Mouse (Mus musculus) layer of hippocampus, adult 2 months (tissue): ENCODE results near the gene Nsg2. TPM values are rescaled to one million over a fixed set of nuclear protein-coding genes. Genes with fewer than 3 reads are reported as not detected.

Source experiments
- DNase-seq, 2 experiments: peaks; one replicate each; pipeline ENCODE4 v3.0.0; 2022; ENCODE audit warnings: low spot score in 2 of 2
- H3K27ac ChIP-seq: fragments of 200-600 bp; 2 replicates; pipeline ENCODE4 v1.8.1; 2022
- H3K4me3 ChIP-seq: fragments of 200-600 bp; 2 replicates; pipeline ENCODE4 v1.8.1; 2022; ENCODE audit warnings: mild to moderate bottlenecking
- CTCF ChIP-seq: fragments of 200-600 bp; conservative IDR thresholded peaks from 2 replicates; pipeline ENCODE4 v1.8.1; 2022; ENCODE audit warnings: antibody characterized with exemption, mild to moderate bottlenecking, moderate library complexity
- total RNA-seq, 2 experiments: library from RNA; stranded (reverse); gene quantifications; 2 replicates each; pipeline ENCODE4 v1.2.3; 2021

Gene Nsg2
- total RNA-seq, 2 experiments from 2014 or later: 662 to 700 TPM

DNA sequence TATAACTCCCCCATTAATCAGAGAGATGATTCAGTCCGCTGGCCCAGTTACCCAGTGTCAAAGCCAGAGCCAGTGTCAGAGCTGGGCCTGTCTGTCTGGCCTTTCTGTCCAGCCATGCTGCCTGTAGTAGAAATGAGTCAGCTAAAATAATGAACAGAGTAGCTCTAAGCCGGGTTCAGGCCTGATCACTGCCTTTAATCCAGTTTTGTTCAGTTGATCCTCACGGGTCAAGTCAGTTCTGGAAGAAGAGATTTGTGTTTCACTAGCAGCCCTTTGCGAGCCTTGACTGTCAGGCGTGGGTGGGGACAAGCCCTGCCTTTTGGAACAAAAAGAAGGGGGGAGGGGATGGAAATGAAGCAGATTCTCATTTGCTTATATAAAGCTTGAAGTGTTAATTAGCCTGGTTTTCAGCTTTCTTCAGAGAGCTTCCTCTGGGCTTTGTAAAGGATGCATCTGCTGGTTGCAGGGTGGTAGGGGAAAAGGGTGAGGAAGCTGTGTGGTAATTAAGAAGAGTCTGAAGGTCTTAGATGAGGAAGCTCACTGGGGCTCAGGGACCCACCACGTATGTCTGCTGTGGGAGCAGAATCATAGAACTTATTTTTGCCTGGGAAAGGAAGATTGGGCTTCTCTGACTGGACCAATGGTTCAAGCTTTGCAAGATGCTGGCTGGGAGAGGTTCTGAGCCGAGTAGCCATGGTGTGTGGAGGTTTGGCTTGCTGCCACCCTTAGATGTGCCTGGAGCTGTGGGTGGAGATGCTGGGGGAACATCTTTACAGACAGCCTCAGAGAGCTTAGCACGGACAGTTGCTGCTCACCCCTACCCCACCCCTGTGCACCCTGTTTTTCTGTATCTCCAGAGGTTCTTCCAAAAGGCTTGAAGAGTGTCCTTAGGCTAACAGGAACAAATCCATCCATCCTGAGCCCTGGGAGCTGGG, 20.0 kb downstream of the Nsg2 start:
- peak; percentile 37 to 57 for DNase-seq
- Histone ChIP-seq H3K4me3 (no peak overlapping the region; the same call in 1 of the 2 replicates), H3K27ac (peak overlapping the region; percentile 86)
- TF ChIP-seq CTCF: no peak

DNA sequence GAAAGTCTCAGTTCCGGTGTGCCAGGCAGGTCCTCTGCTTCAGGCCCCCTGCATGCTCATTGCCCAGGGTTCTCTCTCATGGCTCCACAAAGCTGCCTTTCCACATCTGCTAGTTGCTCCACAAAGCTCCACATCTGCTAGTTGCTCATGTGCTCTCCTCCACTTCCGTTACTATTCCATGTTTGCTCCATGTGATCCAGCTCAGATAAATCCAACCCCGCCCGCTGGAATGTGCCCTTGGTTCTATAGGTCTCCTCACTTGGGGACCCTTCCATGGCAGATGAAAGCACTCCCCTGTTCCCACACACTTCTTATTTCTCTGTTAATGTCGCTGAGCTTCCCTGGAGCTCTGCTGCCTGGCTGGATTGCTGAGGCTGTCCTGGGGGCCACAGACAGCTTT, 26.4 kb downstream of the Nsg2 start:
- Histone ChIP-seq H3K4me3 (no peak overlapping the region), H3K27ac (peak overlapping the region; percentile 90)
- DNase-seq: no peak
- TF ChIP-seq CTCF: no peak

DNA sequence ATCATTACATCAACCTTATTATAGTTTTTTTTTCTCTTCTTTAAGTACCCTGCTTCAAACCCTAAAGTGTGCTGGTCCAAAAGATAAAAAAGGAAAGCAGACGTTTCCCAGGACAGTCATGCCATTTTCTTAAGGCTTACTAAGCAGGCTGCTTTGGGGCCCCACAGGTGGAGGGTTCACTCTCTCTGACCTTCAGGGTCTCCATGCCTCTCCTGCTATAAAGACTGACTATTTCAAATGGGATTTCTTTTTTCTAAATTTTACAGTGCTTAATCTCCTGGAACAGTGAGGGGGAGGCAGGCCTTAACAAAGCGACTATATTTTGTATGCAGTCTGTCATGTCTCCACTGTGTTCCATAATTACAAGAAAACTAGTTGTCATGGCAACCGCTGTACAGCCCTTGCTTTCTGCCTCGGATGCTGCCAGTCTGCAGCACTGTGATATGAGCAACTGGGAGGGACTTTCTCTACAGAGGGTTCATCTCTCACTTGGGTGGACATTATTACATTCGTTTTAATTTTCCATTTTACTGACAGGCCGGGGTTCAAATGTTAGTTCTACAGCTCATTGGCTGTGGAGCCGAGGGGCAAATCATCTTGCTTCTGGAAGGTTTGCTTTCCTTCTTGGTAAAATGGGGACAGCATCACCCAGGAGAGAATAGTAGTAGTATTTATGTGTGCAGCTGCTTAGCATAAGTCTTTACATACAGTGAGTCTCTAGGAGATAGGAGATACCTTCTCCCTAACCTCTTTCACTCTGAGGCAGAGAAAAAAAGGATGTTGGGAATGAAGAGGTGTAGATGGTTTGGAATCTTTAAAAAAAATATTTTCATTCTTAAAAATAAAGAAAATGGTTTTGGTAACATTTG, 27.4 kb downstream of the Nsg2 start:
- DNase-seq: peak; percentile 53 to 86
- peak overlapping the region; percentile 20; the same call in 1 of the 2 replicates for H3K4me3 ChIP-seq
- H3K27ac ChIP-seq: peak overlapping the region; percentile 90
- no peak for TF ChIP-seq CTCF

DNA sequence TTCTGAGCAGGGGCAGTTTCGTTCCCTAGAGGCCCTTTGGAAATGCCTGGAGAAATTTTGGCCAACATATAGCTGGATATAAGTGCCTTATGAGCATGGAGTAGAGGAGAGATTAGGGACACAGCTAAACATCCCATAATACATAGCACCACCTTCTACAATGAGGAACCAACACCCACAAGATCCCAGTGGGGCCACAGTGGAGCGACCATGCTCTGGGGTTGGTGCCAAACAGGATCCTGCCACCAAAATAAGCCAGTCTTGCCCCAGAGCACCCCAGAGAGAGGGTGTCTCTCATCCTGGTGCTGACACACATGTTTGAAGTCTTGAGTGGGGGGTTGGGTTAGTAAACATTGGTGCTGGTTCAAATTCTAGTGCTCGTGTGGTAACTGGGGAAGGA, 28.3 kb downstream of the Nsg2 start:
- peak overlapping the region; percentile 90 for H3K27ac ChIP-seq
- DNase-seq: no peak
- no peak for TF ChIP-seq CTCF
- no peak overlapping the region for H3K4me3 ChIP-seq

DNA sequence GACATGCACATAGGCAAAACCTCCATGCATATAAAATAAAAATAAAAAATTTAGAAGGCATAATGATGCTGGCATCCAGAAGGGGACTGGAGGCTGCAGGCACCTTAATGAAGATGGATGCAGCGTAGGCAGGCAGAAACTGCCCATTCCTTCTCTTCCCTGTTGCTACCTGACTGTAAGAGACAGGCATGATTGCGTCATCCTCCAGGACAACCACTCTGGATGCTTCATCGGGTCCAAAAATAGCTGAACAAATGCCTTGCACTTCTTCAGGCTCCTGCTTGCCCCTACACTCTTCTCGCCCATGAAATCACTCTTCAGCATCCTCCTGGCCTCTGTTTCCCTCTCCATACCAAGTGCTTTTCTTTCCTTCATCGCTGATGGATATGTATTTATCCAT, 29.1 kb downstream of the Nsg2 start:
- no peak for TF ChIP-seq CTCF
- H3K4me3 ChIP-seq: no peak overlapping the region
- peak overlapping the region; percentile 61 for H3K27ac ChIP-seq
- DNase-seq: no peak

DNA sequence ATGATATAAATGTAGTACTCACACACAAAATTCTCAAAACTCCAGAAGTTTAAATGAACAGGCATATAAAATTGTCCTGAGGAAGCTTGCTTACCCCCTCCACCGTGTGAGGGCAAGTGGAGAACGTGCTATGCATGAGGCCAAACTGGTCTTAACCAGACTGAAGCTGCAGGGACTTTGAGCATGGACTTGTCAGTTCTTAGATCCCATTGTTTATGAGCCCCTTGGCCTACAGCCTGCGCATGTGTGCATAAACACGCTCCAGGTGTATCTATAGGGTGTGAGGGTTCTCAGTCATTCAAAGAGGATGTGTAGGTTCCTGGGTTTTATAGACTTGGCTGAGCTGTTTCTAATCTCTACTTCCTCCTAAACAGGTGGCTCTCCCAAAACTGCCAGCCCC, 31.1 kb downstream of the Nsg2 start:
- H3K27ac ChIP-seq: peak overlapping the region; percentile 18; the same call in 1 of the 2 replicates
- no peak for DNase-seq
- H3K4me3 ChIP-seq: no peak overlapping the region
- TF ChIP-seq CTCF: no peak

DNA sequence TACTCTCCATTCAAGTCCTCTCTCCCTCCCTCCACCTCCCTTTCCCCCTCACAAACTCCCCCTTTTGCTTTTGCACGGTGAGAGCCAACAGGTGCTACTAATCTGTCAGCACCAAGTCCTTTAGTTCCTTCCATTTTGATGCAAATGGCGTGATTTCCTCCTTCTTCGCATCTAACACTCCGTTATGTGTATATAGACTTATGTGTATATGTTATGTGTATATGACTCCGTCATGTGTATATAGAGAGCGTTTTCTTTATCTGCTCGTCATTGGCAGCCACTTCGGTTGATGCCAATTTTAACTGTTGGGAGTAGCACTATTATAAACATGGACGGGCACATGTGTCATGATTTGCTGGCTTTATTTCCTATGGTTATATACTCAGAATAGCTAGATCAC, 31.8 kb downstream of the Nsg2 start:
- H3K27ac ChIP-seq: no peak overlapping the region
- no peak for TF ChIP-seq CTCF
- no peak for DNase-seq
- H3K4me3 ChIP-seq: no peak overlapping the region

DNA sequence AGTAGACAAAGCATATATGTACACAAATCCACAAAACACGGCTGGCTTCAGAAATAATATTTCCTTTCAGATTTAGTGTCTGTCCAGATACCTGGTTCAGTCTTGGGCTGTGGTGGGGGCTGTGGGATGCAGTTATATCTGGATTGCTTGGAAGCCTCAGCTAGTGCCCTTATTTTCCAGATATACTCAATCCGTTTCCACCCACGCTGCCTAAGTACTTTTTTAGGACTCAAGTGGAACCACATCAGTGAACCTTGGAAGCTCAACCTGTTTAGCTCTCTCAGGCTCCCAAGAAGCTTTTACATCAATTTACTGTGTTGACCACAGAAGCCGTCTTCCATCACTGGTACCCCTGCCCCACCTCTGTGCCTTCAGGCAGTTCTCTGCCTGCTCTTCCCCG, 35.6 kb downstream of the Nsg2 start:
- Histone ChIP-seq H3K4me3 (no peak overlapping the region), H3K27ac (peak overlapping the region; percentile 44; the same call in 1 of the 2 replicates)
- no peak for DNase-seq
- no peak for TF ChIP-seq CTCF

DNA sequence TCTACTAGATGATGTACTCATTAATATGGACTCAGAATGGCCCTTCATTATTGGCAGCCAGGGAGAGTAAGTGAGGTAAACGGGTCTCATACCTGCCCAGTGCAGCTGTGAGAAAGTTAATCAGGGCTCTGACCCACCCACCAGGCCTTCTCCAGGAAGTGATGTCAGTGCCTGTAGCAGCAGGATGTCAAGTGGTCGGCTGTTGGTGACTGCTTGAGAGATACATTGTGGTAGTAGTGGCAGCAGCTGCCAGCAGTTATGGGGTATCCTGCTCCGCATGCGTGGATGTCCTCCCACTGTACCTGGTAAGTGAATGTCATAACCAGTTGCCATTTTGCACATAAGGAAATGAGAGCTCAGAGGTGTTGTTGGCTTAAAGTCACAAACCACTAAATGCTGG, 39.4 kb downstream of the Nsg2 start:
- no peak for TF ChIP-seq CTCF
- DNase-seq: no peak
- Histone ChIP-seq H3K27ac (peak overlapping the region; percentile 62; the same call in 1 of the 2 replicates), H3K4me3 (no peak overlapping the region)

DNA sequence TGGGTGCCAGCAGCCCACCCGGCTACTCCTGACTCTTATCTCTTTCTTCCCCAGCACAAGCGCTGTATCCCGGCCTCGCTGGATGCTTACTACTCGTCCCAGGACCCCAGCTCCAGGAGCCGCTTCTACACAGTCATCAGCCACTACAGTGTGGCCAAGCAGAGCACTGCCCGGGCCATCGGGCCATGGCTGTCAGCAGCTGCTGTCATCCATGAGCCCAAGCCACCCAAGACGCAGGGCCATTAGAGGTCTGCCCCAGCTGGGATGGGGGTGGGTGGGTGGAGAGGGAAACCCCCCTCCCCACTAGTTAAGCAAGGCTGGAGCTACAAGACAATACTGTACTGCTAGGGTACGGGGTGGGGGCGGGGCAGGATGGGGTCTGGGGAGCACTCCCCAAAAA, 57.1 kb downstream of the Nsg2 start:
- no peak for DNase-seq
- peak overlapping the region; percentile 62; the same call in 1 of the 2 replicates for H3K27ac ChIP-seq
- no peak overlapping the region for H3K4me3 ChIP-seq
- TF ChIP-seq CTCF: no peak

DNA sequence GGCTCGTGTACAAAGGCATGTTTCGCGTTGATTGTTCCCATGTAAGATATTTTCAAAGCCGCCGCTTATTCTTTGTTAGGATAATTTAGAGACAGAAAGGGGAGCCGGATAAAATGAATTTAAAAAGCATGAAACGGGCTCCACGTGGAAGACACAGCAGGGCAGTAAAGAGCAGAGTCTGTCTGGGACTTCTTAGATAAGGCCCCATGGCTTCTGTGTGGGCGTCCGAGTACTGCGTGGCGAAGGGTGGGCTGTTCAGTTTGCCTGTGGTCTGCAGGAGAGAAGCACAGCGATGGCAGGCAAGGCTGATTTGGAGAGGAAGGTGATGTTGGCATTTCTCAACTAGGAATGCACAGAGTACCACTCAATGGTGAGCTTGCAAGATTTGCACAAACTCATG, 57.6 kb downstream of the Nsg2 start:
- DNase-seq: no peak
- Histone ChIP-seq H3K4me3 (no peak overlapping the region), H3K27ac (peak overlapping the region; percentile 62; the same call in 1 of the 2 replicates)
- no peak for TF ChIP-seq CTCF

DNA sequence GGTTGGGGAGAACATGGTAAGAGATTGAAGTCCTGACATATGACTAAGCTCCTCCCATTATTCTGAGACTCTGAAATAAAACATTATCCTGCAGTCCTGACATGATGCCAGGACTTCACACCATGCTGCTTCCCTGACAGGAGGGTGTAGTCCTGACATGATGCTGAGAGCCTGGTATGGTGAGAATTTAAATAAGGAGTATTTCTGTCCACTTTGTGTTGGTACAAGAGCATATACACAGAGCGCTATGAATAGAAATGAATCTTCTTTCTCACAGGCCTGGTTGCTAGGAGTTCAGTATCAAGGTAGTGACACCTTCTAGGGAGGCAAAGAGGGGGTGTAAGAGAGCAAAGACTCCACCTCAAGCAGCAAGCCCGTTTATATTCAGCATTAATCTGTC, 60.8 kb downstream of the Nsg2 start:
- no peak for TF ChIP-seq CTCF
- no peak for DNase-seq
- Histone ChIP-seq H3K4me3 (no peak overlapping the region), H3K27ac (peak overlapping the region; percentile 94)

DNA sequence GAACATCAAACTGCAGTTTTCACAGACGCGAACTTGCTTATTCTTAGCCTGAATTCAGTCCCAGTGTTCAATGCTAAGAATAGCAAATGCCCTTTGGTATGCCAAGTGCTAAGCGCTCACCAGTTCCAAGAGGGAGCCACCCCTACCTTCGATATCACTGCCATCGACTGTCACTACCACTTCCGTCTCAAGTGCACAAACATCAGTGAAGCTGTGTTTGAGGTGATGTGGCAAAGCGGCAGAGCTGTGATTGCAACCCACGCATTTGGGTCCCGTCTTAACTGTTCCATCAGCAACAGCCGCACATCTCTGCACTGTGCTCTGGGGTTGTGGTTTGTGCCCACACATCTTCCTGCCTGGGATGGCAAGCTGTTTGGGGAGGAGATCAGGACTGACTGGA, 61.6 kb downstream of the Nsg2 start:
- Histone ChIP-seq H3K4me3 (no peak overlapping the region), H3K27ac (peak overlapping the region; percentile 94)
- peak; percentile 50 to 53 for DNase-seq
- TF ChIP-seq CTCF: no peak
